Mouse (Mus musculus) liver (tissue): Measurements from ENCODE around the gene Cryga.
A peak's percentile ranks its signal among the peaks of the same experiment; 100 is the strongest.

Experiments
- DNase-seq: peaks from one replicate; pipeline ENCODE4 v3.0.0-alpha.2; 2020; ENCODE audit warnings: mixed read lengths

Cryga gene

GRCm38 (mm10) chr1:65103273-65103672 lies at the start of gene Cryga:
Gene Cryga (minus strand): TSS chr1:65103373.
- DNase-seq, result no peak

GRCm38 (mm10) chr1:65147971-65148370 lies 44.8 kb upstream of the Cryga start:
- no peak for DNase-seq

DNA sequence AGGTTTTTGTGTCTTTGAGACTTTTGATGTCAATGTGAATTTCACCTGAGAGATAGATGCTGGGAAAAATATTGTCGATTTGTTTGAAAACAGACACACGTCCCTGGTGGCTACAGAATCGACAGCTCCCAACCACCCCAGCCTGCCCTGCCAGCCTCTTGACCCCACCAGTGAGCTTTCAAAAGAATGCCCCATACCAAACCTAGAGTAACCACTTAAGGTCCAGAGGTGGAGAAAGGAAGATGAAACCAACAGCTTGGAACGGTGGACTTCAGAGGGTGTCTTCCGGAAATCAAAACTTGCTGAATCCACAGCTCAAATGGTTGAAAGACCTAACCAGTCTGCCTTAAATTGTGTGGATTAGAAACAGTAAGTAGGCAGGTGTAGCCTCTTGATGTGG lies 44.2 kb upstream of the Cryga start:
- no peak for DNase-seq

DNA sequence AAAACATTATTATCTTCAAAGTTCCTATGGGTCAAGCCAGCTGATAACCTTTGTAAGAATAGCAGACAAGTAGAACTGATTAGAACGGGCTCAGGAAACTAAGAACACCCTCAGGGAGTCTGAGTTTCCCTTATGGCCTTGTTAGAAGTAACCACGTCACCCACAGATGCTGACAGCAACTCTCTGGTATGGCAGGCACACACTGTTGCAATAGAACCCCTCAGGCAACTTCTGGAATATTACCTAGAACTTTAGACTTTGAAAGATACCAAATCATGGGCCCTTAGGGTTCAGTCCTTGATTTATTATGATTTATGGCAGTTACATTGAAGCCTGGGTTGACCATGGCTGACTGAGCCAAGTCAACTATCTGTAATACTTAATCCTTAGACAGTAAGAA lies 43.4 kb upstream of the Cryga start:
- no peak for DNase-seq

DNA sequence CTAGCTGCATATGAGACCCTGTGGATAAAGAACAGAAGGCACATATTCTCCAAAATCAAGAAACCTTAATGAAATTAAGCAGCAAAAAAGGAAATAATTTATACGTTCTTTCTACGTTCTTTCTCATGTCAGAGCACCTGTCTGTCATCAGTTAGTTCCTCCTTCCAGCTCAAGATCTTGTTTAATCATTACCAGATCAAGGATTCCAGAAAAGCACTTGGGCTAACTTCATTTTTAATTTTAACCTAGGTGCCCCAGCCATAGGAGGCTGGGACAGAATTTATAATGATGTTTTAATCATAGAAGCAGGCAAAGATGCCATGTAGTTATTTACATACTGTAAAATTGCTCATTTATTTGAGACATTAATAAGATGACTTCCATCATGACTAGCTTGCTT lies 41.6 kb upstream of the Cryga start:
- DNase-seq, result no peak

DNA sequence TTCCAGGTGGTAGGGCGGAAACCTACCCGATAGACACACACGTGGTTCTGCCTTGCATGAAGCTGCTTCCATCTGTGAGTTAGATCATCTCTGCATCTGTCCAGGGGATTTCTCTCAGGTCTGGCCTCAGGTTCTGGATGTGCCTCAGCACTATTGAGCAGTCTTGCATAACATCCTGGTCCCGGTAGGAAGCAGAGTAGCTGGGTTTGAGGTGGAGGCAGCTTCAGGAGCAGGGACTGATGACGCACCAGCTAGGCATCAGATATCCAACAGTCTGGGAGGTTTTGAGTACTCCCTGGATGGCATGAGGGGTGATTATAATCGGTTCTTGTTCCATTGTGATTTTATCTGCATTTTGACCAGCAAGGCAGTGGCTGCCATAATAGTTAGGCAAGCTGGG lies 34.4 kb upstream of the Cryga start:
- no peak for DNase-seq

DNA sequence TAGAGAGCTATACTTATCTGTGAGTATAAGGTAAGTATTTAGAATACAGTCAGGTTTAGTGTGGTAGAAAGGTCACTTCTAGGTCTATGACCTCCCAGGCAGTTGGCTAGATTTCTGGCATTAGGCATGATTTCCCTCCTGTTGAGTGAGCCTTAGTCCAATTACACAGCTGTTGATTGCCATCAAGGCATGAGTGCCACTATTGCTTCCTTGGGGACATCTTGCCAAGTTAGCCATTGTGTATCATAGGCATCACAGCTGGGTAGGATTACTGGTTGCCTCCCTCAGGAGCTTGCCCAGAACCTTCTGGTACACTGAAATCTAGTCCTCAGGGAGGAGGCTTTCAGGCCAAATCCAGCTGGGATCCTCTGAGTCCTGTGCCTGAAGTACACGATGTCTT lies 29.7 kb upstream of the Cryga start:
- no peak for DNase-seq

- no peak for DNase-seq
Measured at GRCm38 (mm10) chr1:65131671-65132070, 28.5 kb upstream of the Cryga start.

- DNase-seq, result no peak
Measured at GRCm38 (mm10) chr1:65130226-65130625, 27.1 kb upstream of the Cryga start.

DNA sequence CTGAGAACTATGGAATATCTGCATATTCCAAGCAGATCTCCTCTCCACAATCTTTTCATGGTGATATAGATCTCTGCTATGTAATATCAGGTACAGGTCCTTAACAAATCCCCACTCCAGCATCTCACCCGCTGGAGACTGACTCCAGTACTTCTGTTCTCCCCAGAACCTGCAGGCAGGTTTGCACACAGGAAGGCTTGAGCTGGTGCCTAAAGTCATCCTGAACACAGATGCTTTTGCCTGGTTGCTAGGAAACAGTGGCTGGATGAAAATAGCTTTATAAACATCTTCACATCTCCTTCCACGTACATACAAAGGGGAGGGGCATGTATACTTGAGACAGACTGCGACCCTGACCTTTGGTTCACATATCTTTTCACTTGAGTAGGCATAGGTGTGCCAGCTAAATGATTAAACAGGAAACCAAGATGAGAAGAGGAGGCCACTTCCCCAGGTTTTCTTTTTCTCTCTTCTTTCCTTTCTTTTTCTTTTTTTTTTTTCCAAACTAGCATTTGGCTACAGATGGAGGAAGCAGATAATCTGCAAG lies 26.5 kb upstream of the Cryga start:
- no peak for DNase-seq

DNA sequence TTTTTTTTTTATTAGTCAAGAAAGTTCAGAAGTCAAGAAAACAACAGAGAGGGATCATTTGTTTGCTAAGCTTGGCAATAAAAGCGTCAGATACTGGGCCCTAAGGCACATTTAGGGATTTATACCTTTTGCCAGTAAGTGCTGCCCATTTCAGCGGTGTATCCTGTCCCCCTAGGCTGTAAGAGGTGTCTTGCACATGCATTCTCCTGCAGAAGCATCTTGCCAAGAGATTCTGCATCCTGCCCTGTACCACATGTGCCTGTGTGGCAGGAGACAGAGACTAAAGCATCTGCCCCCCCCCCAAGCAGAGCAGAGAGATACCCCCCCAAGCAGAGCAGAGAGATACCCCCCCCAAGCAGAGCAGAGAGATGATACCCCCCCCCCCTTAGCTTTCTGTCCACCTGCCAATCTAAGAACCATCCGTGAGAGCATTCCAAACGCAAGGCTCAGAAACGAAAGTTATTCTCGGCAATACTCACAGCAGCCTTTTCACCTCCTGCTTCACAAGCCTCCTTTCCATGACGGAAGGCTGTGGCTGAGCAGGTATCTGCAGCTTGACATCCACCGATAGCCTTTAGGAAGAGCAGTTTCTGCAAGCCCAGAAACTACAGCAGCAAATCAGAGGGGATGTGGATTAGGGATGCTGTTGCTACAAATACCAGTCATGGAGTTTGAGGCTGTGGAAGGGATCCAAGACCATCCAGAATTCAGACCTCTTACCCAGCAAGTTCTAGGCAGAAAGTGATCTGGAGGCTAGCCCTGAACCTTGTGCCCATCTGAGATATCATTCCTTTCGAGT lies 19.6 kb upstream of the Cryga start, which contains the start of gene D630023F18Rik:
TSS of gene D630023F18Rik (minus strand) at position 641 of the 799 bp plus-strand sequence.
- DNase-seq, result no peak

DNA sequence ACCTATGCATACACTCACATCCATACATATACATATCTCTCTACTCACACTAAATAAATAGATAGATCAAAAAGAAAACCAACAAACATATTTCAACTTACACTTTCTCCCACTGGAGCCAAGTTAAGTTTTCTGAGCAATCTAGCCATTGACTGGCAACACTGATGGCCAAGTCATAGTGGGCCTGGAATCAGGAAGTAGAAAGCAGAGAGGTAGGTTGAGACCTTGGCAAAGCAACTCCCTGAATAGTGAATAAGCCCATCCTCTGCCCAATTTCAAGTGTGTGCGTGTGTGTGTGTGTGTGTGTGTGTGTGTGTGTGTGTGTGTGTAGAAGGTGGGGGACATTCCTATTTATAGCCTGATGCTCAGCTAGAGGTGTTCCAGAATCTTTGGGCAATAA lies 16.3 kb upstream of the Cryga start, which contains the start of gene Gm28845:
TSS of gene Gm28845 (minus strand) at position 121 of the 400 bp plus-strand sequence.
- DNase-seq, result no peak

DNA sequence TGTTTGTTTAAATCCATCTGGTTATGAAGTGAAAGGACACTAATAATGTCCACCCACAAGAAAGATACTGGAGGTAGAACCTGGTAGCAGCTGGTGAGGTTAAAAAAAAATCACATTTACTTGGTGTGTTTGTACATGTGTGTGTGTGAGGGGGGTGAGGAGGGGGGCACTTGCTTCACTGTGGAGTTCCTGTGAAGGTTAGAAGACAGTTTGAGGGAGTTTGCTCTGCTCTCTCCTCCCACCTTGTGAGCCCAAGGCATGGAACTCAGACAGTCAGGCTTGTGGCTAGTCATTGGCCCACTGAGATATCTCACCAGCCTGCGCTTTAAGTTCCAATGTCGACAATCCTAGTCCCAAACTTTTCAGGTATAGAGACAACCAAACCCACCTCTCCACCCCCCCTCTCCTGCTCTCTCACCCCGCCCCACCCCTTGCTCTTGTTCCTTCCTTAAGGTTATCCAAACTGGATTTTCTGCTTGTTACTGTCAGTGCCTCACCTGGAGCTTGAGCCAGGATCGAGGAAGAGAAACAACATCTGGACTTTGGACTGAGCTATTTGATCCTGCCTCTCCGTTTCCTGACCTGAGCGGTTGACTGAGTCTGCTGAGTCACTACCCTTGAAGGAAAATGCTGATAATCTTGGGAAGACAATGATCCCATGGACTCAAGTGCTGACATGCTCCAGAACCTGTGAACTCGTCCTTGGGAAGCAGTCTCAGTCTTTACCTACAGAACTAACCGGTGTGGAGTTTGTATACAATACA lies 15.2 kb upstream of the Cryga start:
- DNase-seq, result no peak

DNA sequence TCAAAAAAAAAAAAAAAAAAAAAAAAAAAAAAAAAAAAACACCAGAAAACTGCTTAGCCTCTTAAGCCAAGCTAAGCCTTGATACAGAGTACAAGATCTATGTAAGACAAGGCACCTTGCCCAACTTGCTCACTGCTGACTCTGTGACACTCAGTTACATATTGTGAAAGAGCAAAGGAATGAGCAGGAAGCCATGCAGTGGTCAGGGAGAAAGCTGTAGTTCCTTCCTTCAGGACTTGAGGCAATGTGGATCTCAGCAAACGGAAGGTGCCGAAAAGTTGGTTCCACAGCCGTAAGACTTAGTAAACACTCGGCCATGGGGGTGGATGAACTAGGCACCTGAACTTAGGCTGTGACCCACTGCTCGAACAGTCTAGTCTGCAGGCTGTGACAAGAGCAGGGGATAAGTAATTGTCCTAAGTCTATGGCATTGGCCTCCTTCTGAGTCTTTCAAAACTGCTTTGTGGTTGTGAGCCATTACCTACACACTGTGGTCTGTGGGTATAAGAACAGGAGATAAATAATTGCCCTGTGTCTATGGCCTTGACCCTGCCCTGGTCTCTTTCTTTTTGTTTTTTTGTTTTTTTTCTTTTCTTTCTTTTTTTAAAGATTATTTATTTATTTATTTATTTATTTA lies 10.5 kb upstream of the Cryga start:
- DNase-seq, result no peak

DNA sequence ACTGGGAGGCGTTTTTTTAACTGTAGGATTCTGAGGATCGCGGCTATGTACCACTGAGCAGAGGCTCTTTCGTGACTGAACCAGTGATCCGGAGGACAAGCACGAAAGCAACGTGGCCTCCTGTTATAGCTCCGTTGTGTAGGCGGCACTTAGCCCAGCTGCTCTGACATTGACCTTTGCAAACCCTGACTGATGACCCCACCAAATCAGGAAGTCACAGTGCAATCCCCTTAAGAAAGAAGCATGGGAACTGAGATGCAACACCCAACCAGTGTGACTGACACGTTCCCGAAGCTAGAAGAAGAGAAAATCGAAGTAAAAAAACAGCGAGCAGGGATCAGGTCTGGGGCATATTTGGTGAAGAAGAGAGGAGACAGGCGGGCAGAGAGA lies 9.6 kb upstream of the Cryga start:
- DNase-seq, result no peak

GRCm38 (mm10) chr1:65112031-65112806 lies 9.0 kb upstream of the Cryga start:
- peak; percentile 80 for DNase-seq

DNA sequence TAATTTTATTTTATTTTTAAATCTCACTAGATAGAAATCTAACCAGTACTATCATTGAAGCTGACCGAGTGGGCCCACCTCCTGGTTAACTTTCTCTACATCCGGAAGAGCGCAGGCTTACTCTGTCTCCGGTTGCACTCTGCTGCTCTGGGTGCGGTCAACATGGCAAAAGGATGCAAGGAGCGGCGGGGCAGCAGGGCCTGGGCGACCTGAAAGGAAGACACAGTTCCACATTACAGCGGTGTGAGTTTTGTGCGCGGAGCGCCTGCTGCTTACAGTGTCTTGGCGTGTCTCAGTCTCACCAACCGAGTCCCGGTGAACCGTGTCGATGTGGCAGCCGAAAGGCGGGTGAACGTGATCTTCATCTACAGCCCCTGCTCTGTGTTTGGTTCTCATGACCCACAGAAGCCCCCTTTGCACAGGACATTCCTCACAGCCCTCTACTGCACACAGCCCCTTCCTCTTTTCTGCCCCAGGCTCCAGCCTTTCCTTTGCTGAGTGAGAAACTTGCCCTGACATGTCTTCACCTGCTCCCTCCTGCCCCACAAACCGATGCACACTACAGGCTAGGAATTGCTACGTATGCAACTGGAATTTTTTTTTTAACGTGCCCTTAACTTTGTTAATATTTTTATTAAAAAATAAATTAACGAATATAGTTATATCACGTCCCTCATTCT lies 6.7 kb upstream of the Cryga start:
- DNase-seq, result no peak

DNA sequence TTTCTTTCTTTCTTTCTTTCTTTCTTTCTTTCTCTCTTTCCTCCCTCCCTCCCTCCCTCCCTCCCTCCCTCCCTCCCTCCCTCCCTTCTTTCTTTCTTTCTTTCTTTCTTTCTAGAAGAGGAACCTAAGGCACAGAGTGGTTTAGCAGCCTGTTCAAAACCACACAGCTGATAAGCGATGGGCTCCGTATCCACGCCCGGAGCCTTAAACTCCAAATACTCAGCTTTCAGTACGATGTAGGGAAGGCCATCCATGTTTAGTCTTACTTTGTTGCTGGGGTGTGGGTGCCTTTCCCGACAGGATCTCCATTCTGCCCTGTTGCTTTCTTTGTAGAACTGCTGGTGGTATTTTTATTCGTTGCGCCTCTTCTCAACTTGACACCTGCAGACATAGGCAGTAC lies 6.0 kb upstream of the Cryga start:
- no peak for DNase-seq

DNA sequence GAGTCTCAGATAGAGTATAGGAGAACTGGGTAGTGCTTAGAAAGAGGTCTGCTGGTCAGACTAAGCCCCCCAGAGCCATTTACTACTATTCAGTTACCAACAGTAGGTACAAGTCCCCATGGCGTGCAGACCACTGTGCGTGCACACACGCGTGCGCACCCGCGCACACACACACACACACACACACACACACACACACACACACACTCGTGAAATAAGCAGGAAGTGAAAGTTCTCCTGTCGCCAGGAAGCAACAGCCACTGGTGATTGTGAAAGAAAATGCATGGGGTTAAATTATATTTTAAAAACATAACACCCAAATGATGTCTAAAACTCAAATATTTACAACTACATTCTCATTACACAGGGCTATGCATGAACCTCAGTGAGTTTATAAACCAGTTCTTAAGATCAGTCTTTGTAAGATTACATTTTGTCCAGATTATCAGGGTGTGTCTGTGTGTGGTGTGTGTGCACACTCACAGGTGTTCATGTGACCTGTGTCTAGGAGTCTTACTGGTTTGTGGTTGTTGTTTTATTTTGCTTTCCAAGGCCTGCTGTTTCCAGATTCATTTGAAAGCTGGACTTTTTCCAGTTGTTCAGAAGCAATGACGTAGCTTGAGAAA lies 4.6 kb upstream of the Cryga start:
- DNase-seq, result no peak

- DNase-seq, result no peak
Measured at GRCm38 (mm10) chr1:65096953-65097352, 6.2 kb downstream of the Cryga start.

DNA sequence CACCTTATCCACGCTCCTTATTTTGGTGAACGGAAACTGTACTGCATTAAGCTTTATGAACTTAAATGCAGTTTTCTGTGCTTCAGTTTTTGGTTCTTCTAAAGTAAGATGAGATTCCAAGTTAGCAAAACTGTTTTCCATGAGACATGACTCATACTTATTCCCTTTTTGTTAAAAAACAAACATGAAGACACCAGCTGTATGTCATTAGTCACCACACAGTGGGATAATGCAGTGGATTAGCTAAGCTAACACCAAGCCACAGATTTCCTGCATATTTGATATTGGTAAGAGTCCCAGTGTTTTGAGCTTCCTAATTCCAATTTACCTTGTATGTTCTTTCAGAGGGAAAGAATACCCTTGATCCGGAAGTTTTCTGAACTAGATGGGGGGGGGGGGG lies 11.6 kb downstream of the Cryga start:
- DNase-seq, result no peak
